Mouse (Mus musculus) adrenal gland, postnatal 25 days (tissue): ENCODE results near the gene Cux2. TPM values are rescaled to one million over a fixed set of nuclear protein-coding genes. Genes with fewer than 3 reads are reported as not detected.

Source experiments
- DNase-seq: peaks from one replicate; pipeline ENCODE4 v3.0.0; 2021; ENCODE audit warnings: mixed read lengths
- total RNA-seq: library from RNA; stranded (reverse); gene quantifications from 2 replicates; pipeline ENCODE4 v1.2.3, GENCODE M21; 2021

Gene Cux2
- total RNA-seq, 1 experiment from 2014 or later = 29.8 TPM

DNA sequence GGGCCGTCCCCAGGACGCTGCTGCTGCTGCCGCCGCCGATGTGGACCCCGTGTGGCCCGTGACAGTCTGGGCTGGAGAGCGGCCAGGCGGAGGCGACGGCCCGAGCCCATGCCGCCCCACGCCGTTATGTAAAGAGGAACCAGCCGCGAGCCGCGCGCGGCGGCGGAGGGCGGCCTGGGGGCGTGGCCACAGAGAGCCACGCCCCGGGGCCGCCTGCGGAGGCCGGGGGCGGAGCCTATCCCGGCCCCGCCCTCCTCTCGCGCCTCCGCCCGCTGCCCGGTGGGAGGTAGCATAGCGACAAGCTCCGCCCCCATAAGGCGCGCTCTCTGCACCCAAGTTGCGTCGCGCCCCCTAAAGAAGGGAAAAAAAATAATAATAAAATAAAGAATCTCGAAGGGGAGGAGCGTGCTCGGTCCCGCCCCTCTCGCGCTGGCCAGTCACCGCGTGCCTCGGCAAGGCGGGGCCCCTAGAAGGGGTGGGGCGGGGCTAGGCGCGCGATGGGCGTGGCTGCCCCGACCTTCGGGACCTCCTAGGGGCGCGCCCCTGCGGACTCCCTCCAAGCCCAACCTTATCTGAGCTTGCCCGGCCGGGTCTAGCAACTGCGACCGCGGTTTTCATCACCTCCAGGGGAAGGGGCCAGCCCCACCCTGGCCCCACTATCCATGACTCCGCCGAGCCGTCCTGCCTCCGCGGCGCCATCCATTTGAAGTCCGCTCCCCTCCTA lies 213.0 kb downstream of the Cux2 start:
- DNase-seq = peak; percentile 90

DNA sequence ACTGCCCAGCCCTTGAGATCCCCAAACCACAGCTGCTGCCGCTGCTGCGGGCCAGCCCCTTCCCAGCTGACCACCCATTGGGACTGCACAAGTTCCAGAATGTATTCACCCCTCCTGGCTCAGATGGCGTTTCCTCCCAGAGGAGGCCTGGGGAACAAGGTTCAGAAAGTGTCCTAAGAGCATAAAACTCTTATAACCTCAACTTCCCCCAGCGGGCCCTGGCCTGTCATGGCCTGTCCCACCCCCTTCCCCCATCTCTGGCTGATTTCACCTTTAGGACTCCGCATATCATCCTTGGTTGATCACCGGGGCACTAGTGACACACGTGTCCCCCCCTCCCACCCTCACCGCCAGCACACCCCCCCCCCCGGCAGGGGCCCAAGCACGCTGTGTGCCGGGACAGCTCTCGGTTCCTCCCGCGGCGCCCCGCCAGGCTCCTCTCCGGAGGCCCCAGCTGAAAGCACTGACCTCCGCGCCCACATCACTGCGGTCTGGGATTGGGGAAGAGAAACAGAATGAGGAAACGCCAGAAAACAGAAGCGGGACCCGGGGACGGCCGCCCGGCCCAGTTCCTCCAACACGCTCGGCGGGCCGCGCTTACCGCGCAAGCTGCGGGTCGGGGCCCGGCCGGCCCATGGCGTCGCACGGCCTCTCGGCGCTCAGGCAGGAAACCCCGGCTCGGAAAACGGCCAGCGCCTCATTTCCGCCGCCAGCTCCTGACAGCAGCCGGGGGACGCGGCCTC lies 213.8 kb downstream of the Cux2 start:
- DNase-seq = no peak

DNA sequence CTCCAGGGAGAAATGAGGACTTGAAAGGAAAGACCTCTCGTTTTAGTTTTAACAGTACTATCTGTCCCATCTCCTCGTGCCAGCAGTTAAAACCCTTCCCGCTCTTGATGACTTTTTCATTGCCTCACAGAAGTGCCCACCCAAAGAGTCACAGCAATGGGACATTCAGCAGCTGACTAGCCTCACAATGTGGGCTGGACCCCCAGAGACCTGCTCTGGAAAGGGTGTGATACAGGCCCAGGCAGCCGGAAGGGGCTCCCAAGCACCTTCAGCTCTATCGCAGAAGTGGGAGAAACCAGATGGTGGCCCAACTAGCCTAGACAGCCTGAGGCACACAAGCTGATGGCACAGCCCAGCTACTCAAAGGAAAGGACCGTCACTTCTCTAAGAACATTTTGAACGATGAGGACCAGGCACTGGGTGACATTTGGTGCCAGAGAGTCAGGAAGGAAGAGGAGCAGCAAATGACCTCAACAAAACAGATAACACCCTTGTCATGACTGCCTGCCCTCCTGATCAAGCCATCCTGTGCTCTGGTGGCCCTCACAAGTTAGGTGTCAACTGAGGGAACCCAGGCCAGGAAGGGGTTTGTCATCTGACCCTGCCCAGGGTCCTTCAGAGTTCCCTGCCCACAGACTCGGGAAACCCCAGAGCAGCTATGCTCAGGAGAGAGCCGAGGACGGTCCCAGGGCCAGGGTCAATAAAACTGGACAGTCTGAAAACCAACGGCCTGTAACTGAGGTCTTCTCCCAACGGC lies 214.7 kb downstream of the Cux2 start:
- DNase-seq = no peak

DNA sequence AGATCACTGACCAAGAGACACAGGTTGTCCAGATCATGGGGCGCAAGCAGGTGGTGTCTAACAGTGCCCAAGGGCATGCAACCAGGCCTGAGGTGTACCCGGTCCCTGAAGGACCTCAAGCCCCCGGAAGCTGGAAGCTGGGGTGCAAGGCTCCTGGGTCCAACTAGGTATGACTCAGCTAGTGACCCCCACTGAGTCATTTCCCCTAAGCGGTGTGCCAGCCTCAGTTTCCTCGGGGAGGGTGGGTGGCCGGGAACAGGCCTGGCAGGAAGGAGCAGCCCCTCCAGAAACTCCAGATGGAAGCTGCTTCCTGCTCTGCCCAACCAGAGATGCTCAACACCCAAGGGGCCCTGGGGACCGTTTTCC lies 215.7 kb downstream of the Cux2 start:
- DNase-seq = no peak

DNA sequence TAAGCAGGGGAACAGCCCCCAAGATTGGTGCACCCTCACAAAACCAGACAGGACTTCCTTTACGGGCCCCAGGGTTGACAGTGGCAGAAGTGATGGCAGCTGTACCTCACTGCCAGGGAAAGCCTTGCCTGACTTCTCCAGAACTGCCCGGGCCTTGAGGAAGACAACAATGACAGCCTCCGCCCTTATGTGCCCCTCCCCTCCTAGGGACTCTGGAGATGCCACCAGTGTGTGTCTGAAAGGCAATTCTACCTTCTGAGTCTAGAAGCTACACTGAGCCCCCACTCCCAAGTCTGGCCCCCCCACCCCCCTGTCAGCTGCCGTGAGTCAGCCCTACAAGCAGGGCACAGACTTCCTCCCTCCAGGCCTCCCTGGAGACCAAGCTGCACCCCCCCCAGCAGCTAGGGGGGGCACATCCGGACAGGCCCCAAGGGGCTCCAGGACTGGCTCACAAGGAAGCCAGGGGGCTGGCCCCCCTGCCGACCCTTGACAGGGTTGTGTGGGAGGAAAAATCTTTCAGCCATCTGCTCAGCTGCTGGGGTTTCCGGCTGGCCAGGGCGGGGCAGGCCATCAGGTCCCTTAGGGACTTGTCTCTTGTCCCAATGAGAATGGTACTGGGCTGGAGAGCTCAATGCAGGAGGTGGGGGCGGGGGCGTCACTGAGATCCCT lies 216.2 kb downstream of the Cux2 start:
- peak; percentile 58 for DNase-seq

DNA sequence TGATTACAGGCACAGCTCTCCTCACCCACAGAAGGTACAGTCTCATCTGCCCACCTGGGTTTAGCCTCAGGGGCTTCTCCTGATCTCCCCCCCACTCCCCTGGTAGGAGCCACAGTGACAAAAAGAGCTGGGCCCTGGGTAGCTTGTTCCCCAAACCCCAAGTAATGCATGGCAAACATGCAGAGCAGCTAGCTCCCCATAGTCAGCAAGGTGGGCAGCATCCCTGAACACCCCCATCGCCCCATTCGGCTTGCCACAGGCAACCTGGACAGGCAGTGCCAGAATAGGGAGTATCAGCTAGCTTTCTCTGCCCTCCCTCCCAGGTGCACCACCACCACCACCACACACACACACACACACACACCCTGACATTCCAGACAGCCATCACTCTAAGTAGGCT lies 216.7 kb downstream of the Cux2 start:
- no peak for DNase-seq

DNA sequence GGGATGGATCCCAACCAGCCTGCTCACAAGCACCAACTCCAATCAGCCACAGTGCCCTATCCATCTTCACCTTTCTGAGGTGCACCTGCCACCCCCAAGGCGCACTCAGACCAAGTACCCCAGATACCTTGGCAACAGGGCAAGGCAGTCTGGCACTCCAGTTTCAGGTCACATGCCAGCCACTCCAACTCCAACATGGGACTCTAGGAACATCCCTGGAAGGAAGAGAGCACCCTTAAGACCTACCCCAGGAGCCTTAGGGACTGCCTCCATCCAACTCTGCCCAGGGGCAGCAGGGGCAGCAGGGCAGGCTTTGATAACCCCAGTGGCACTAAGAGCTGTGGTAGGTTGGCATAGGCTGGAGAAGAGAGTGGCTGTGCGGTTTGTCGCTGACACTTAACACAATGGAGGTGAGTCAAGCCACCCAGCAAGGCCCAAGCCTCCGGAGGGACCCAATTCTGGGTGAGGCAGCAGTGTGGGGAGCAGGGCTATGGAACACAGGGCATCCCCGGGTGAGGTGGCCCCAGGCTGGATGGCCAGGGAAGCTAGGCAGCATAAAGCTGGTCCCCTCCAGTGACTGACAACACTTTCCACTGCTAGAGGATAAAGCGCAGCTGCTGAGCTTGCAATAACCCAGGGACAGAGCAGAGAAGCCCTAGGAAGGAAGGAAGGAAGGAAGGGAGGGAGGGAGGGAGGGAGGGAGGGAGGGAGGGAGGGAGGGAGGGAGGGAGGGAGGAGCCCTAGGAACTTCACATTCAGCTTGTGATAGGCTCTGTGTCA lies 217.3 kb downstream of the Cux2 start:
- no peak for DNase-seq

DNA sequence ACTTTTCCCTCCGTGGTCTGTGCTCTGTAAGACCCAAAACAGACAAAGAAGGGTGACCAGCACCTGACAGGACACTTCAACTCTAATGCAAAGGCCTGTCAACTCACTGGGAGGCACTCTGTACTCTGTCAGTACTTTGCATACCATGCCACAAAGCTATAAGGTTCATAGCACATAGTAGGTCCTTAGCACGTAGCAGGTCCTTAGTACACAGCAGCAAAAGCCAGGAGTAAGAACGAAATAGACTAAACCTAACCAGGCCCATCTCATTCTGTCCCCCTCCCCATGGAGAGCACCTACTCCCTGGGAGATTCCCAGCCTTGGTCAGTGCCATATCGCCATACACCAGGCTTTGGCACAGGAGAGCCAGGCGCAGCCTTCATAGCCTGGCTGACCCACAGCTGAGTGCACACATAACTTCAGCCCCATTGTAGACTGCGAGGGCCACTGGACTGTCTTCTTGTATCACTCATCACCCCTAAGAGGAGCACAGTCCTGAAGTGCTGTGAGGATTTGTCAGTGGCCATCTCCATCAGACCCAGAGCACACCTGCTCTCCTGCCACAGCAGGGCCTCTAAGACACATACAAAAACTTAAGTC lies 218.8 kb downstream of the Cux2 start:
- DNase-seq = no peak

DNA sequence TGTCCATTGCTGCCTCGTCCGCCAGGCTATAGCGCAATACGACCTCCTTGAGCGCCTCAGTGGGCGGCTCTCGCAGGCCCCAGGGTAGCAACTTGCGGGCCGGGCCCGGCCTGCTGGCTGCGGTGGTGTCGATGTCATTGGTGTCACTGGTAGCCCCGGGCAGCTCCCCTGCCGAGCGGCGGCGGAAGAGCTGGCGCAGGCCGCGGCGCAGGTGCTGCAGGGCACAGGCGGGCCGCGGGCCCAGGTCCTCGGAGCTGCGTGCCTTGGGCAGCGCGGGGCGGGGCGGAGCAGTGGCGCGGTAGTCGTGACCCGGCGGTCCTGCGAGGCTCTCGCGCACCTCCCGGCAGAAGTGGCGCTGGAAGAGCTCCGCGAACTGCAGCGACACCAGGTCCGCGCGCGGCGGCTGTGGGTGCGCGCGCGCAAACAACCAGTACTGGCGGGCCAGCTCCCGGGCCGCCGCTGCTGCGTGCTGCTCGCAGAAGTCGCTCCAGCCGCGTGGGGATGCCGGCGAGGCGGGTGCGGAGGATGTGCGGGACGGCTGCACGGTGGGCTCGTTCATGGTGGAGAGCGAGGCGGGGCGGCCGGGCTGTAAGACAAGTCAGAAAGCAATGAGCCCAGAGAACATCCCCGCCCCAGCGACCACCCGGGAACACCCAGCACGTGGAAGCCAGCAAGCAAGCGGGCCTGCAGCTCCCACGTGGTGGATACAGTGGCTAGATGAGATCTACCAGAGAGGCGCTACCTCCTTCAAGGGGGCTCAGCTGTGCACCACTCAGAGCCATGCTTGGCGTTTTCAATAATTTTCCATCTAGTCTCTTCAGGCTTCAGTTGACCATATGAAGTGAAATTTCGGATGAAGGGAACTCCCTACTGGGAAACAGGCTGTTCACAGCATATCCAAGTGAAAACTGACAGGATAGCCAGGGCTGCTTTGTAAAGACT lies 221.1 kb downstream of the Cux2 start:
- DNase-seq = no peak

DNA sequence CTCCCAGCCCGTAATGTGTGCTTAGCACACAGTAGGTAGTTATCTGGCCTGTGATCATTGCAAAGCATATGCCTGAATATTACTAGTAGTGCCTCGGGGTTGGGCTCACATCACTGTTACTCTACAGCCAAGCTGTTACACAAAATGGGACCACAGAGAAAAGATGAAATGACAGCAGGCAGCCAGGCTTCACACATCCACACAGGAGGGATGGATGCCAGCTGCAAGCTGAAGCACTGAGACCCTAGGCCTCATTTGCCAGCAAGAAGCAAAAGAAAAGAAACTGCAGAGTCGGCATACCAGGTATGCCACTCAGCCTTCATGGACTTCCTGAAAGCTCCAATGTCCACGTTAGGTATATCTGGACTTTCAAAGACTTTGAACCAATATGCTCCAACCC lies 222.0 kb downstream of the Cux2 start:
- DNase-seq = no peak

DNA sequence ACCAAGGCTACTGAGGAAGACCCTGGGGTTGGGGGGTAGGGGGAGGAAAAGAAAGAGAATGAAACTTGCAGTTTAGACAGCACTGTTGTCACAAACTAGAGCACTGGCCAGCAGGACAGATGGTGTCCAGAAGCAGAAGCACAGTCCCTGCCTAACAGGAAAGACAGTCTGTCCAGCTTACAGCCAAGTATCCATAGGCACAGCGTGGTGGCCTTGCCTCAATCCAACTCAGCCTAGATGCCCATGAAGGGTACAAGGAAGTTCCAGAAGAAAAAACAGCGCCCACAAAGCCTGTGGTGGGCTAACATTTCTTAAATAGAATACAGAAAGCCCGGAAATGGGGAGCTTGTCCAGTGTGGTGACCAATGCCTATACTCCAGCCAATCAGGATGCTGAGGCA lies 224.3 kb downstream of the Cux2 start:
- DNase-seq = peak; percentile 3

DNA sequence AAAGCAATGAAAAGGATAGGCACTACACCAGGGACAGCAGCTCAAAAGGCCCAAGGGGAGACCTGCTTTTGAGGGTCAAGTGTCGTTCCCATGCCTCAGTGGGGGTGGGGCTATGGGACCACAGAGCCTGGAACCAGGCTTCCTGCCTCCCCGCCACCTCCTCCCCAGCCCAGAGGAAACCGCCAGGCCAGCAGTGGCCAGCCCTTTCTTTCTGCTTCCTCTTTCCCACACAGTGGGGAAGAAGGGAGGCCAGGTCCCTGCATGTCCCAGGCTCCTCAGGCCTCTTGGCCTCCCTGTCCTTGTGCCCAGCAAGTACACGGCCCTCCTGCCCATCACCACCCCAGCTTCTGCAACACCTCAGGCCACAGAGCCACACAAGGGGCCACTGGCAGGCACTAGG lies 225.8 kb downstream of the Cux2 start:
- no peak for DNase-seq

DNA sequence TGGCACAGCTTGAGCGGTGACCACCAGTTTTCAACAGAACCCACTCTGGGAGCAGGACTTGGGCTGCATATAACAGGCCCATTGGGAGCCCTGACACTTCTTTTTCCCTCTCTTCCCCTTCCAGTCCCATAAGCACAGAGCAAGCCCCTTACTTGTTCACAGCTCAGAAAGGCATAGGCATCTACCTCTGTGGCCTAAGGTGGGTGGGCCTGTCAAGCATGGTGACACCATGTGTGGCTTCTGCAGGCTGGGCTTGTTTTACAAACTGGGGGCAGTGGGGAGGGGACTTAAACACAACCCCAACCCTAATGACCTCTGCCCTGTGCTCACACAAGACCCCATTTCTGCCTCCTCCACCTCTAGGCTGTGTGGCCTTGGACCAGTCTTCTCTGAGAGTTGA lies 226.2 kb downstream of the Cux2 start:
- DNase-seq = peak; percentile 1

DNA sequence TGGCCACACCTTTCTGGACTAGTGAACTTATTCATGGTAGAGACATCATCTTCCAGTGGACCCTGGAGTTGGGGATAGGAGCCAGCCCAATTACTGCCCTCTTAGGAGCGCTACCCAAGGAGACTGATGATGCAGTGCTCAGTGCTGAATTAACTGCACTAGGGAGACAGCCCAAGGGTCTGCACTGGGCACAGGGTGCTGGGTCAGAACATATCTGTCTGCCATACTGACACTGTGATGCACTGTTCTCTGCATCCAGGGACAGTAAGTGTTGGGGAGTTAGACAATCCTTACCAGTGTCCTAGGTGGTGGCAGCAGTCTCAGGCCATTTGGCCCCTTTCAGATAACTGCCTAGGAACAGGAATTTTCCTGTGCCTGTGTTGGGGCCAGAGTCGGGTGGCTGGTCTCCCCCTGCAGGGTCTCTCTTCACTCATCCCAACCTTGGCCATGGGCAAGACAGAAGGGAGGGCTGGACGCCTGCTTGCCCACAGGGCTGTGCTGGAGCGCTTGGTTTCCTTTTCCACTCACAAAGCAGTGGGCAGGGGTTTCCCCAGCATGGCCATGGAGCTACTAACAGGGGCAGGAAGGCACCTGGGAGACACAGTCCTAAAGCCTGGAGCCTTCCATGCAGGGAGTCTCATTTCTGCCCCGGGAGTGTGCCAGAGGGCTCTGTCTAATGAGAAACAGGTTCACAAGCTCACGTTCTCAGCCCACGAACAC lies 227.0 kb downstream of the Cux2 start:
- no peak for DNase-seq

DNA sequence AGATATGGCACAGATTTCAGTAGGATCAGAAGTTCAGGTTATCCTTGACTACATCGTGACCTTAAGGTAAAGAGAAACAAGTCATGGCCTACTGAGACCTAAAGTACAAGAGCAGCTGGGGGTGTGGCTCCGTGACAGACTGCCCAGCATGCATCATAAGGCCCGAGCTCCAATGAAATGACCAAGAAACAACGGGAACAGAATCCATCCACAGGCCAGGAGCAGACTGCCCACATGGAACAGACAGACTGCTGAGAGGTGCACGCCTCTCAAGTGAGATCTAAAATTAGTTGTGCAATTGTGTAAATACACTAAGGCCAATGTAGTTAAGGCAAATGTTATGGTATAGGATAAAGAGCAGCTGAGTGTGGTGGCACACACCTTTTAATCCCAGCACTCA lies 228.3 kb downstream of the Cux2 start:
- DNase-seq = peak; percentile 1

DNA sequence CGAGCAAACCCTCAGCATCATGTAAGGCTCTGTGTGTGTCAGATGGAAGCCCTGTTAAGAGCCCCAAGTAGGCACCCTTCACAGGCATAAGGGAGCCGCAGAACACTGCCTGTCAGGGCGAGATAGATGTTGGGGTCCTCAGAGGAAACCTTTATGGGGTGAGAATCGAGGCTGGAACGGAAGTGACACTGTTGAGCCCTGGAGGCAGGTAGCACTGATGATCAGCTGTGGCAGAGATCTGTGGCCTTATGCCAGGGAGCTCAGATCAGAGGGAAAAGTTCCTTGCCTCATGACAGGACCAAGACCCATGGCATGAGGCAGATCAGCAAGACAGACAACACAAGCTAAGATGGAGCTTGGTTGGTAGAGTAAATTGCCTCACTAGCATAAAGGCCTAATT lies 228.8 kb downstream of the Cux2 start:
- no peak for DNase-seq

DNA sequence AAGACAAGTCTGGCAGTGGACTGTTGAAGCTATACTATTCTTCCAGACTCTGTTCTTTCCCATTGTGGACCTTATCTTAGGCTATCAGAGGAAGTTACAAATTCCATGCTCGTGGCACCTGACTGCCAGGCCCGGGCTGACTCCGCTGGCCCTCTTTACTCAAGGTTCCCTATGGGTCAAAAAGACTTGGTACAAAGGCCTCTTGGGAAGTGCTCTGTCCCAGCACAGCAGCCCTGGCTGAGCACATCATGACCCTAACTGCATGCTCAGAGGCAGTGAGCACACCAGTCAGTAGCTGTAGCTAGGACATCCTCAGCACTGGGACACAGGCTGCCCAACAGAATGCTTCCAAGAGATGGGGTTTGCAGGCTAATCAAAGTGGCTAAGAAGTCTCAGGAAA lies 229.2 kb downstream of the Cux2 start:
- peak; percentile 1 for DNase-seq

DNA sequence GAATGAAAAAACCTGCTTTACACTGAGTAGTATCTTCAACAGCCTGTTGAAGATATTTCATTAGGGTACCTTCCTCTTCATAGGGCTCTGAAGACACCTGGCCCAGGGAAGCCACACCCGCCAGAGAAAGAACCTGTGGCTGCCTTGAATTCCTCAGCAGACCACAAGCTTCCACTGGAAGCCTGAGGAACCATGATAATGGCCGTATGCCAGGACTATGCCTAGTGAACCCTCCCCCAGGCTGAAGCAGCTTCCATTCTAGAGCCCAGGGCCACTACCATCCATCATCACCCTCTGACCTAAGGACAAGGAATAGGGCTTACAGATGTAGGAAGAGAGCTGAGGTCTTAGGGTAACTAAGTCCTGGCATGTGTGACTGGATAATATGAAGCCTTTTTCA lies 229.7 kb downstream of the Cux2 start:
- DNase-seq = peak; percentile 11

DNA sequence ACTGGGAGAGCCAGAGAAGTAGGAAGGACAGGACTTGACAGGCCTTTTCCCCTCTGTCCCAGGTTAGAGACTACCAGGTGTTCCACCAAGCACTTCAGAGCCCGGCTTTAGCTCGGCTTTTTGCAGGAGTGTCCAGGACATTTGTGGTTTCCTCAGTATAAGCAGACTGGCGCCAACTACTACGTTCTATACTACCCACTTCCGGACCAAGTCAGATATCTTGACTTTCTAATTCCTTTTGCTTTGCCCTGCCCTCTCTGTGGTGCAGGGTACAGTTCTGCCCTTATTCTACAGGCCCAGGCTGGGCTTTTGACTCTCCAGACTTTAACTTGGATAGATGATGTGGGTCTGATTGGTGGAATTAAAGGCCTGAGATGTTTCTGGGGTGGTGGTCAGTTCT lies 230.3 kb downstream of the Cux2 start:
- DNase-seq = no peak

DNA sequence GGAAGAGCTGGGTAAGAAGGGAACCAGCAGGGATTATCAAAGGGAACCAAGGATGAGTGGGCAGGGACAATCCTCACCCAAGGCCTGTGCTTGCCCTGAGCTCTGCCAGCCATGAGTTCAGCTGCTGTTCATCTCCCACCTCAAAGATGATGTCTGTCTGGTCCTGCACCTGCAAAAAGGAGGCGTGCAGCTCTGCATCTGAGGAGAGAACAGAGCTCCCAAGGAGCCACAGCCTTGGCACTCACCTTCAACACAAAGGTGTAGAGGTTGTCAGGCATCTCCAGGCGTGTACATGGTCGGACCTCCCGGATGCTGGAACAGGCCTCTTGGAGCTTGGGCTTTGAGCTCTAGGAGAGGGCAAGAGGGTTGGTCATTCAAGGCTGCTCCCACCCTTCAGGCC lies 231.0 kb downstream of the Cux2 start:
- DNase-seq = no peak
